Mouse (Mus musculus) G1E (cell line): Measurements from ENCODE around the gene Zfp770.

Source experiments
- CTCF ChIP-seq: IDR thresholded peaks from 2 replicates; pipeline ENCODE4 v1.5.1; 2012; ENCODE audit warnings: low read depth, low read length, inconsistent platforms, mixed read lengths
- GATA1 ChIP-seq: IDR thresholded peaks from 2 replicates; pipeline ENCODE4 v1.6.1; 2012; ENCODE audit warnings: borderline replicate concordance, low read length, inconsistent platforms, mixed read lengths

DNA sequence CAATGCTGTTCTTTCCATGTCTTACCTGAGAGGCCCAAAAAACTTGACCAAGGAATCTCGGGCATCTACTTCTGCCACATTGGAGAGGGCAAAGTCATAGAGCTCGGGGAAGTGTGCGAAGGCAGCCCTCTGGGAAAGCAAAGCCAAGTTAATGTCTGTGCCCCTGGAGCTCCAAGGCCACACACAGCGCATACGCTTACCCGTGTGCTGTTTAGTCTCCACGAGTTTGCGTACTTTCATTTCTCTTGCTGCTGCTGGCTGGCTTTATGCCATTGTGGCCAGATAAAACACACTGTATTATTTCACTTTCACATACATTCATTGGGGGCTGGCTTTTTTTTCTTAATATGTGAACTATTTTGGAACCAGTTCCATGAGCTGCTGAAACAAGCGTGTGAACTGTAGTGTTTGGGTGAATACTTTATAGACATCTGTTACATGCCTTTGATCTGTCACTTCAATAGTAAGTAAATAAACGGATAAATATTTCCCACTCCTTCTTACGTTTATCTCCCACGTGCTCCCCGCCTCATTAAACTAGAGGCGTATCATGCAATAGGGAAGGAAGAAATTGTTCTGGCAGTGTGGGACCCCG, 54.3 kb downstream of the Zfp770 start:
- TF ChIP-seq CTCF: no peak
- TF ChIP-seq GATA1: no peak
